Mouse (Mus musculus) kidney, adult 9 months (tissue): Measurements from ENCODE around the gene Ipo5.

Experiments
- DNase-seq: peaks from one replicate; pipeline ENCODE4 v3.0.0; 2022

The Ipo5 gene

DNA sequence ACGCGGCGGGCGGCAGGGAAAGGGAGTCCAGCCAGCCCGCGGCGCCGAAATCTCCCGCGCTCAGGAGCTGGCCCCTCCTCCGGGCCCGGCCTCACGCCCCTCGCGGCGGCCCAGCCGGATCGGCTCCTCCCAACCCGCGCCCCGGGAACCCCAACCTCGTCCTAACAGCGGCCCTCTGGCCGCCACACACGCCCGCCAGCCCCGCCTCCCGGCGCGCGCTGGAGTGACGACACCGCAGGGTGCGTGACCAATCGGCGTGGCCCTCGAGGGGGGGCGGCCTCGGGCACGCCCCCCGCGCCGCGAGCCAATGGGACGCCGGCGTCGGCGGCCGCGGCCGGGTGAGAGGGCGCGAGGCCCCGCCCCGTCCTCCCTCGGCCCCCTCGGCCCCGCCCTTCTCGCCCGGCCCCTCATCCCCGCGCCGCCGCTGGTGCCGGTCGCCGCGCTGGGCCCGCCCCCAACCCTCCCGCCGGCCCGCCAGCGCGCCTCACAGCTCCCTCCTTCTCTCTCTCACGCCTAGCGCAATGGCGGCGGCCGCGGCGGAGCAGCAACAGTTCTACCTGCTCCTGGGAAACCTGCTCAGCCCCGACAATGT lies at the start of gene Ipo5:
Ipo5 (plus strand) TSS at position 492 of the 592 bp plus-strand sequence.
- DNase-seq, result peak; percentile 96

DNA sequence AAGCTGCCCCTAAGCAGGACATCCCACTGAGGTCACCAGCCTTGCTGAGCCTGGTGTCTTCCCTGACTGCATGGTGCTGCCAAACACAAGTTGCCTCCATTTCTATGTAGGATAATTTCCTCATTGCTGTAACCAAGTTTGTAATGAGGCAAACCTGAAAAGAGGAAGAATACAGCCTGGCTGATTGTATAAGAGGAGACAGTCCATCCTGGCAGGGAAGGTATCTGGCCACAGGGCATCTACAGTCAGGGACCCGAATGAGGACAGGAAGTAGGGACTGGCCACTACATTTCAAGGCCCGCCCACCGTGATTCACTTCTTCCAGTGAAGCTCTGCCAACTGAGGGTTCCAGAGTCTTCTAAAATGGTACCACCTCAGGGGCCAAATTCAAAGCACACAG lies 47.8 kb upstream of the Ipo5 start:
- DNase-seq, result no peak

DNA sequence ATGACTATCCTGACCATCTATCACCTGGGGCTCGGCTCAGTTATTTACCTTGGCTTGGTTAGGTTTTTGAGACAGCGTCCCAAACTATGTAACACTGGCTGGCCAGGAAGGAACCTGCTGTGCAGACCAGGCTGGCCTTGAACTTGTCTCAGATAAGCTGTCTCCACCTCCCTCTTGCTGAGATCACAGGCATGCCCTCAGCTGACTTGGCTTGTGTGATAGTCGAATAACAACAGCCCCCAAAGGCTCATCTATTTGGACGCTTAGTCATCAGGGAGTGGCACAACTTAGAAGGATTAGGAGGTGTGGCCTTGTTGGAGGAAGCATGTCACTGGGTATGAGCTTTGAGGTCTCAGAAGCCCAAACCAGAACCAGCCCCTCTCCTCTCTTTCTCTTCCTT lies 46.1 kb upstream of the Ipo5 start:
- DNase-seq, result no peak

DNA sequence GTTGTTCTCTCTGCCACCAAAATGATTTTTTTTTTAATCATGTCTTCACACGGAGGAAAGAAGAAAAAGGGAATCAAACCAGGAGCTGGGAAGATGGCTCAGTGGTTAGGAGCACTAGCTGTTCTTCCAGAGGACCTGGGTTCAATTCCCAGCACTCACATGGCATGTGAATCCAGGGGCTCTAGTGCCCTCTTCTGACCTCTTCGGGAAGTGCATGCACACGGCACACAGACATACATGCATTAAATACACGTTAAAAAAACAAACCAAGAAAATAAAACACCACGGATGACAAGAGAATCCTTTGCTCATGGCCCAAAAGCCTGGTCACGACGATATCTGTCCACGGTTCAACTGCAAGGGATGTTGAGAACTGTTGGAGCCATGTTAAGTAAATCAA lies 44.5 kb upstream of the Ipo5 start:
- no peak for DNase-seq

DNA sequence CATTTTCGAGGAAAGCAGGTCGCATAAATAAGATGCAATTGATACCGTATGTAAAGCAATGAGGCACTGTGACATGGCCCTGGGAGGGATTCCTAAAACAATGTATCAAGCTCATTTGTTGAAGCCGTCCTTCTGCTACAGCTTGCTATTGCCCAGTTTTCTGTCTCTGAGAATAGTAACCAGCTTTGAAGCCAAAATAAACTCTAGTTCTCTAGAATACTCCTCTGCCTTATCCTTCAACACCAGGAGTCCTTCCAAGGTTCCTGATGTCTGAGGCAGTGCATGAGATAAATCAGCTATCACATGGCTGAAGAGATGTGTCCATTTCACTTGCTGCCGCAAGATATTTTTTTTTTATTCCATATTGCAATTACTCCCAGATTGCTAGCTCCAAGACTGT lies 43.9 kb upstream of the Ipo5 start:
- no peak for DNase-seq

DNA sequence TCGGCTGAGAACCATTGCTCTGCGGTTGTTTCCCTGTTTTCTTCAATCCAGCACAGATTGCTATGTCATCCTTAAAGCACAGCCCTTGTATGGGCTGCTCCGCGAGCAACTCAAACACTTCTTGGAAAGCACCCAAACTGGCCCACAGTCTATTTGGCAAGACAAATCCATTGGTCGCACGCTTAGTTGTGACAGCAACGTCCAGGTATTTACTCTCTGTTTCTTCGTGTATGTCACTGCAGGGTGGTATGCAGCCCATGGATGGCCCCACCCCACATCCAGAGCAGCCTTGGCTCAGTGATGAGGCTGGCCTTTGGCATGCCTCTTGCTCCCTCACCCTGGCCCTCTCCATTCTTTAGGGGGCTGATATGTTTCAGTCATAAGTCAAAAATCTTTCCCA lies 42.5 kb upstream of the Ipo5 start:
- DNase-seq, result no peak

DNA sequence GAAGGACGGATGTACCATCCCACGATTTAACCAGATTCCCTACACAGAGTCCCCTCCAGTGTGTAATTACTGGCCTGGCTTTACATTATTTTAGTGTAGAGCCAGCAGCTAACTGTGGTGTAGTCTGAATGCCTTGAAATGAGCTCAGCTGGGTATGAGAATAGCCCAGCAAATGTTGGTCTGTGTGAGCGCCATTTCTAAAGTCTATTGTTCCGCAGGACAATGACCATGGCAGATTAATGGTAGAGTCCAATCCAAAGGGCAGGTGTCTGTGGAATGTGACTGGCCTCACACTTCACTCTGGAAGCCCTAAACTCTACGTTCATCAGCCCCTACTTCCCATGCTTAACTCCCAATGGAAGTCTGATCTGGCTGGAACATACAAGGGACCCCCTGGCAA lies 40.3 kb upstream of the Ipo5 start:
- no peak for DNase-seq

DNA sequence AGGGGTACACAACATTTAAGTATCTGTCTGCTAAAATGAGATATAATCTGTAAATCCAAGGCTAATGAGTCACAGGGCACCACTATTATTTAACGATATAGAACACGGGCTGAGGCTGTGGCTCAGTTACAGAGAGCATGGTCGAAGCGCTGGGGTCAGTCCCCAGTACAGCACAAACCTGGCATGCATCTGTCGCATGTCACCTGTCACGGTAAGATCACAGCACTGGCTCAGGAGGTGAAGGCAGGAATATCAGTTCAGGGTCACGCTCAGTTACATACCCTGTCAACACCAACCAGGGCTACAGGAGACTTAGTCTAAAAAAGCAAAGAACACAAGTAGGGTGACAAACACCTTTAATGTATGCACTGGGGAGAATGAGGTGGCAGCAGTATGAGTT lies 36.6 kb upstream of the Ipo5 start:
- DNase-seq, result no peak

DNA sequence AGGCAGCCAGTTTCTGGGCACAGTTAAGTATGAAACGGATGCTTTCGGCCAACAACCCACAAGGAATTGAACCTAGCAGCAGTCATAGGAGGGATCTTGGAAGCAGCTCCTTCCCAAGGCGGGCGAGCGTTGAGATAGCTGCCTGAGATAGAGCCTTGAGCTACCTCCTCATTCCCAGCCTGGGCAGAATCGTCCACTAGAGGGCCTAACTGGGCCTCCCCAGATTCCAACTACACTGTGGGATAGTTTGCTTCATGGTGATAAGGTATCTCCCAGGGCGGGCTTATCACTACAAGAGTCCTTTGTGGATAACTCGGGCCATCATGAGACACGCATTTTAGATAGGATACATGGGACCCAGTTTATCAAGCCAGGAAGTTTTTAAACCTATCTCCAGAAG lies 35.9 kb upstream of the Ipo5 start:
- no peak for DNase-seq

DNA sequence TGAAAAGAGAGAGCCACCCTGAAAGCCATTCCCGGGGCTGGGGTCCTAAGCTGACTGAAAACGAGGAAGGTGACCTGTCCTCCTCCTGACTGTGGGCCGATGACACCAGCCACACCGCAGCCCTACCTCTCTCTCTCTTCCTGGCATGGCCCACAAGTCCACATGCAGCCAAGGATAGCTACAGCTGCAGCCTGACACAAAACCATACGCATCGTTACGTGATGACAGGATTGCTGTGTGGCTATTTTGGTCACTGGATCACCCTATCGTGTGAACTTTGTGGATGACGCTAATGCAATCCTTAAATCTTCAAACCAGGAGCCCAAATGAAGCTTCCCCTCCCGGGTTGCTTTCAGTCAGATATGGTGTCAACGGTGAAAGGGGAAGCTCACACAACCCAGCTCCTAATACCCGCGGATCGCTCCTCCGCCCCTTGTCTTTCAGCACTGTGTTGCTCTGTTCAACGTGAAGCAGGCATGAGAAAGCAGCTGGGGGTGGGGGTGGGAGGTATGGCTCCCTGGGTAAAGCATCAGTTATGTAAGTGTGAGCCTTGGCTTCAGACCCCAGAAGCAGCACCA lies 35.1 kb upstream of the Ipo5 start:
- no peak for DNase-seq

DNA sequence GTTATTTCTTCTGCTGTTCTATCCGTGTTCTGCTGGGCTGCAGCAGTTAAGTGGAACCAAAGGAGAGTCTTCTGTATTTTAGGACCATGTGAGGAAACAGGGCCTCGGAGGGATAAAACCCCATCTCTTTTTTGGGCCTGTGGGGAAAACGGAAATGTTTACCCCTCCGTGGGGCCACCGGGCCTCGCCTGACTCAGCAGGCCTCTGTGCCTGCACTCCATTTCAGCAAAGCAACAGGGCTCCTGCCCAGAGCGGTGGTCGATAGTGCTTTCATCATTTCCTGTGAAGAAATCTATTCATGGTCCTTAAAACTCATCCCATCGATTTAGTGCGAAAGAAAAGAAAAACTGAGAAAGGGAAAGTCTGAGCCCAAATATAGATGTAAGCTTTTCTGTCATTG lies 33.9 kb upstream of the Ipo5 start:
- no peak for DNase-seq

DNA sequence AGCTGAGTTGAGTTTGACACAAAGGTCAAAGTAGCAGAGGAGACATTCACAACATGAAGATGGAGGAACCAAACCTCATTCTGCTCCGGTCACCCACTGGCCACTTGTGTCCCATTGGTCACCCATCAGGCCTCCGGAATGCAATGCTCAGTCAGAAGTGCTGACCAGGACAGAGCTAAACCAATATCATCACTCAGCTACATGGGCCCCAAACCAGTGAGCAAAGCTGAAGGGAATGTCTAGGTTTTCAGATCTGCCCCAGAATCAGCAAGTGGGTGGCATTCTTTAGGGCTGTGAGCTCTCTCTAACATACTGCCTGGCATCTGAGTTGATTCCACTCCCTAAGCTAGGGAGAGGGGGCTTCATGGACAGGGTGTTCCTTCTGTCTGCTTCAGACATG lies 32.0 kb upstream of the Ipo5 start:
- DNase-seq, result no peak

DNA sequence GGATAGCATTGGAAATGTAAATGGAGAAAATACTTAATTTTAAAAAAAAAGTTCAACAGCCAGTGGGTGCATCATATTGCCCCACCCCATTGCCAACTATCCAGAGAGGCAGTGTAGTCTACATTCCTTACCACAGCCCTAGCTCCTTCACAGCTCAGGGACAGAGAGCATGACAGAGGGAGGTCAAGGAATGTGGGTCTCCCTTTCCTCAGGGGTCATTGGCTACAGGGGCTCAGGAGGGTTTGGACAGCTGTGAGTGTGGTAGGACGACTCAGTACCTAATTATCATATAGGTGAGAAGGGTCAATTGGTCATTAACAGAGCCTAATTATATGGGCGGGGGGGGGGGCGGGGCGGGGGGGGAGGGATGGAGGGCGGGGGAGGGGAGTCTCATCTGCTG lies 30.4 kb upstream of the Ipo5 start:
- no peak for DNase-seq

DNA sequence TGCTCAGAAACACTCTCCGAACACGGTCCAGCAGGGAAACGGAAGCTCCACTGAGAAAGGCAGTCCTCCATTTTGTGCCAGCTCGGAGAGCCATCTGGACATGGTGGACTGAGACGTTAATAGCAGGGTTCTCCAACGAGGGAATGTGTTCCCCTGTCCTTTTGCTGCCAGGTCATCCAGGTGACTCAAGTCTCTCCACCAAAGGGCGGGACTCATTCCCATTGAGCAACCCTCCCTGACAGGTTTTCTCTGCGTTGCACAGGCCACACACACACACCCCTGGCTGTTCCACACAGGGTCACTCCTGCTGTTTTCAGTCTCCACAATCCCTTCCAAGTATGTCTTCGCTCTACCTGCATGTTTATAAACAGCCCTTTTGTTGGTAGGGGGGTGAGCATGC lies 30.0 kb upstream of the Ipo5 start:
- DNase-seq, result no peak

DNA sequence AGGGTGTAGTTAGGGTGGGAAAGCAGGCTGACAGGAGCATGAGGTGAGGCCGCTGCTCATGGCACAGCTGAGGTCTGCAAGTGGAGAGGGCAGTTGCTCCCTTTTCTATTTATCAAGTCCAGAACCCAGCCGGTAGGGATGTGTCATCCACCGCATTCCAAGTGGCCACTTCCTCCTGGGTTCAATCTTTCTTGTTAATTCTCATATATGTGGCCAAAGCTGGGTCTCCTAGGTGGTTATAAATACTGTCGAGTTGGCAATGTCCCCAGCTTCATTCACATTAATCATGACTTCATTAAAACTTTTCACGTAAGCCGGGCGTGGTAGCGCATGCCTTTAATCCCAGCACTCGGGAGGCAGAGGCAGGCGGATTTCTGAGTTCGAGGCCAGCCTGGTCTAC lies 22.3 kb upstream of the Ipo5 start:
- DNase-seq, result no peak

DNA sequence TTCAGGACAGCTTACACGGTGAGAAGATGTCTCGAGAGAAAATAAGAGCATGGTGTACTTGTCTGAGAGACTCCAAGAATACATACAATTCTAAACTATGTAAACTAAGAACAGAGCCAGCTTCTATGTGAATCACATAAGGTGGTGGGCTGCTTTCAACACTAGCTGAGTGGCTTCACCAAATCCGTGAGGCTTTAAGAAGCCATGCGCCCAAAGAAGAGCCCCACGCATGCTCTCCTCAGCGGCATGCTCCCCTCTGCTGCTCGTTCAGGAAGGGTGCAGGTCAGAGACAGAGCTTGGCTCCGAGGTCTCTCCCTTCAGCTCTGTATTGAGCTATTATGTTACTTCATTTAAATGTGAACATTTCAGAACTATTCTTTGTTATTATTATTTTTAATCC lies 18.7 kb upstream of the Ipo5 start:
- no peak for DNase-seq

DNA sequence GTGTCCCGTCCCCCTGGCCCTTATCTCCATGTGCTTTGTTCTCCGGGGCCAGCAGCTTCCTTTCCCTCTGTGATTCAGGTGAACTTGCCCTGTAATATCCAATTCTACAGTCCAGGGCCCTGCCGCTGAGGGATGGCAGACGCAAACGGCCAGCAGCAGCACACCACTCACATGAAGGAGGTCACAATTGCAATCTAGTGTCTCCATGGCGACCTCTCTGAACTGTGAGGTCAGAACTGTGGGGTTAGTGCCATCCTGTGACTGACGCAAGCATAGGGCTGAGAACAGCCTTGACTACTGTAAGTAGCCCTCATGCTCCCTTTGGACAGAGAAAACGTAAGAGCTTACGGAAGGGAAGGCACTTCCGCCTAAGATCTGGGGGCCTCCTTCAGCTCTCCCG lies 14.4 kb upstream of the Ipo5 start:
- DNase-seq, result no peak

DNA sequence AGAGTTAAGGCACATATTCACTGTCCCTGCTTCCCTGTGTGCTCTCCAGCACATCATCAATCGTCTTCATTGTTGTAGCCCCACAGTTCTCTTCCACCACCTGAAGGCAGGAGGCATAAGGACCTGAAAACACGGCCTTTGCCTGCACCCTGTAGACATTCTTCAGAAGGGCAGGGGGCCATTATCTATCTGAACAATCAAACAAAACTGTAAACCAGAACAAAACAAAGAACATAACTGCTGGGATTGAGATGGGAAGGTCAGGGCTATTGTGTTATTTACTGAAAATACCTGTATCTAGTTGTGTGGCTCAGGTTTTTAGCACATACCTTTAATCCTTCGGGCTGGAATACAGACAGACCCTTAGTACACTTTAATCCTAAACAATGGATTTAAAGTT lies 12.1 kb upstream of the Ipo5 start:
- DNase-seq, result no peak

DNA sequence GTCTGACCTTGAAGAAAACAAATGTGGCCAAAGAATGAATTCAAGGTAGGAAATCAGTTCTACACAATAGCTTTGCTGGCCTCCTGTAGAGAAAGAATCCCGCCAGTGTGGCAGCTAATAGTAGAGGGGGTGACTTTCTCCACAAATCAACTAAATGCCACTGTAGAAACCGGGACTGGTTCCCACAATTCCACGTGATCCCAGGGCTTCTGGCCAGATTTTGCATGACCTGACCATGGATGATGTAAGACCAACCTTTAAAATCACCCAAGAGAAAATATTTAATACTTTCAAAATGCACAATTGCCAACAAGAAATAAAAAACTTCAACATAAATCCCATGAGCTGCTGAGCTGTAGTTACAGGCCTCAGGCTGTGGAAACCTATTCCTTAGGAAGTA lies 1.6 kb upstream of the Ipo5 start:
- DNase-seq, result peak; percentile 78

DNA sequence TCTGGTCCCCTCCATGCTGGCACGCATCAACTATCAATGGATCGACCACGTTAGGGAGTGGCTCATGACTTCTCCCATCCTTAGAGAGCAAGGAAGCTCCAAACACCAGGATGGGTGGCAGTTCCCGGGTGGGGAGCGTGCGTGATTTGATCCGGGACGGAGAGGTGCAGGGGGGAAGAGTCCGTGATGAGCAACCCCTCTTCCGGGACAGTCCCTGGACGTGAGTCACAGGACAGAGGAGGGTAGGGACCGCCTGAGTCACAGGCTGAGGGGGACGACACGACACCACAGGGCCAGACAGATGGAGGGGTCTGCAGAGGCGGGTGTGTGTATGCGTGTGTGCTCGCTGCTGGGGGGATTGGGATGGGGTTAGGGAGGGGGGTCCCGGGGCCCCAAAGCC lies 704 bp upstream of the Ipo5 start:
- peak; percentile 38 for DNase-seq

DNA sequence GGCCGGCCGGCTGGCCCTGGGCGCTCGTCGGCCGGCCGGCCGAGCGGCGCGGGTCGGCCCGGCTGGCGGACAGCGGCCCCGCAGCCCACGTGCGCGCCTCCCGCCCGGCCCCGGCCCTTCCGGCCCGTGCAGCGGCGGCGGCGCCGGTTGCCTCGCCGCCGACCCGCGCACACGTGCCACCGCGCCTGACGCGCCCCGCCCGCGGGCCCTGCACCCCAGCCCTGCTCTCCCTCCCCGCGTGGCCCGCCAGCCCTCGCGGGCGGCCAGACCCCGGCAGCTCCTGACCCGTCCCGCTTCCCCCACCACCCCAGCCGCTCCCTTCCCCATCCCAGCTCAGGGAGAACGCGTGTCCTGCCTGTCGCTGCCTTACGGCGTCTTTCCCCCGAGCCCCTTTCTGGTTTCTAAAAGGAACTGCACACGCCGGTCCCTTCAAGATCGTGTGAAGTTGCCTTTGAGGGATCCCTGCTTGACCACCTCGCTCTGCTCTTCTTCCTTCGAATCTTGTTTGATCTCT lies 421 bp downstream of the Ipo5 start:
- peak; percentile 26 for DNase-seq

DNA sequence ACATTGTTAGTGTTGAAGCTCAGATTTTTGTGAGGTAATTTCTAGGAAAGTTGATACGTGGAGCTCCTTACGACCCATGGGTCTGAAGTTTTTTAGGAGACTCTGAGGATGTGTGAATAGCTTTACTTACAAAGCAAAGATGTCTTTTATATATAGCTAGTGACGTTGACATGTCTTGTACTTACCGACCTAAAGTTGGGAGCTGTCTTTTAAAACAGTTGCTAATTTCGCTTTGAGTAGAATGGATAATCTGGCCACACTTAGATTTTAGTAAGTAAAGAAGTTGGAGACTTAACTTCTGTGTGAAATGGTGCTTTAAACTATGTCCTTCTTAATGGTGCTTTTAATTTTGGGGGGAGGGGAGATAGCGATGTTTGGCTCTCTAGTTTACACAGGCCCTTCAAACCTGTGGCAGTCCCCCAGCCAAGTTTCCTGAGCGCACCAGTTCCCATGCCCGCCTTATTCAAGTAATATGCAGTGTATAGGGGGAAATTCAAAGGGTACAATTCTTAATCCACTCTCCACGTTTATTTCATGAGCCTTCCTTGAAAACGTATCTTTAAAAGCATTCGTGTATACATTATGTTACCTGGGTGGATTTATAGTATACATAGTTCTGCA lies 1.2 kb downstream of the Ipo5 start:
- no peak for DNase-seq

DNA sequence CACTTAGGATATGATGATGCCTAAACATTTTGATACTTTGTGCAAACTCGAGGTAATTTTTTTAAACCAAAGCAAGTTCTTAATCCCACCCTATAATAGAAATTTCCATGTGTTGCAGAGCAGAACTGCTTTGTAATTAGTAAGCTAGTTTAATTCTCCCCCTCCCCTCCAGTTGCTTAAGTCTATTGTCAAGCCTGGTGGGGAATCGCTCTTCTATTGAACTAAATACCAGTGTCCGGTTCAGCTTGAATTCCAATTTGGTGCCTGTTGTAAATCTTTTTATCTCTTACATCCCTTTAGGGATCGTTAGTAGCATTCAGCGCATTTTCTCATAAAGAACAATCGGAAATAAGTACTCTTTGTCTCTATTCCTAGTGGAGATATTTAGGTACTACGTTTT lies 1.9 kb downstream of the Ipo5 start:
- DNase-seq, result no peak

DNA sequence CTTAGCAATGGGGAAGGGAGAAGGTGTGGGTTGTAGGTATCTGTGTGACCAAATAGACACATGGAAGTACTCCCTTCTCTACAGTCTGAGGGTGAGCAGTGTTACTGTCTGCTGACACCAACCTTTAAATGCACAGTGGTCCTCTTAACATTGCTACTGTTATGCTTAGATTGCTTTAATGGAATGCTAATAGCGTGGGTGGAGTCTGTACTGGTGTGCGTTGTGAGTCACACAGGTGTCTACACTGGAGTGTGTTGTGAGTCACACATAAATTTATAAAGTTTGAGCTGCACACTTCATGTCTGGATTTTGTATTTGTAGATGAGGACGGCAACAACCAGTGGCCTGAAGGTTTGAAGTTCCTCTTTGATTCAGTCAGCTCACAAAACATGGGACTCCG lies 10.8 kb downstream of the Ipo5 start:
- DNase-seq, result no peak

DNA sequence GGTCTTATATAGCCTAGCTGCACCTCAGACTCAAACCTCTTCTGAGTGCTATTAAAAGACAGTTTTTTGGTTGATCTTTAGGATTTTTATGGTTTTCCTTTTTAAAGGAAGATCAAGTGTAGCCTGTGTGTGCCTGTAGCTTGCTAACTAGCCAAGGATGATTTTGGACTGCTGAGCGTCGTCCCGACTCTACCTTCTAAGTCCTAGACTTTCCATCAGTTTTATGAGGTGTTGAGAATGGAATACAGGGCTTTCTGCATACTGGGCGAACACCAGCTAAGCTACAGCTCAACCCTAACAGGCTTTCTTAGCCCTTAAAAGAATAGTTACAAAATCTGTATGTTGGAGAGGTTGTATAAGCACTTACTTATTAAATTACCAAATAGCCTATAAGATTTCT lies 13.0 kb downstream of the Ipo5 start:
- no peak for DNase-seq
